Mouse (Mus musculus) heart, embryonic 14.5 days (tissue): Measurements from ENCODE around the gene Brk1. TPM values are rescaled to one million over a fixed set of nuclear protein-coding genes. Genes with fewer than 3 reads are reported as not detected.

Experiments used
- ATAC-seq: fragments of 200-750 bp; cut with Nextera tagmentation; 2 replicates; pipeline ENCODE4 v1.8.0; 2017; ENCODE audit warnings: low read depth, moderate TSS enrichment; ENCODE audit not compliant: insufficient number of reproducible peaks, insufficient read depth, low FRiP score
- H3K27ac ChIP-seq, 2 experiments: fragments of 200-500 bp in 1 of 2; fragments of 300-500 bp in 1 of 2; sonication (generic) in 1 of 2; replicated peaks in 1 of 2; 2 replicates each; pipeline ENCODE4 v1.5.1; 2012 to 2014; ENCODE audit warnings: low read depth in 2 of 2, low read length in 2 of 2, control low read depth in 1 of 2, mild to moderate bottlenecking in 1 of 2, mixed read lengths in 1 of 2; ENCODE audit not compliant: control insufficient read depth in 1 of 2, insufficient read depth in 1 of 2
- H3K27me3 ChIP-seq: fragments of 300-500 bp; sonication (generic); 2 replicates; pipeline ENCODE4 v1.6.1; 2014; ENCODE audit warnings: mild to moderate bottlenecking, low read length, control low read depth; ENCODE audit not compliant: control insufficient read depth, insufficient read depth
- H3K36me3 ChIP-seq: fragments of 300-500 bp; sonication (generic); 2 replicates; pipeline ENCODE4 v1.6.1; 2014; ENCODE audit warnings: mild to moderate bottlenecking, control low read depth, low read length, mixed read lengths; ENCODE audit not compliant: control insufficient read depth, insufficient read depth
- H3K4me1 ChIP-seq, 2 experiments: fragments of 200-500 bp in 1 of 2; fragments of 300-500 bp in 1 of 2; sonication (generic) in 1 of 2; 2 replicates each; pipeline ENCODE4 v1.6.1; 2012 to 2014; ENCODE audit warnings: low read length in 2 of 2, control low read depth in 1 of 2, mixed read lengths in 1 of 2; ENCODE audit not compliant: control insufficient read depth in 2 of 2, insufficient read depth in 2 of 2
- H3K4me2 ChIP-seq: fragments of 300-500 bp; sonication (generic); 2 replicates; pipeline ENCODE4 v1.6.1; 2014; ENCODE audit warnings: mild to moderate bottlenecking, low read length
- H3K4me3 ChIP-seq, 2 experiments: fragments of 200-500 bp in 1 of 2; fragments of 300-500 bp in 1 of 2; sonication (generic) in 1 of 2; 2 replicates each; pipeline ENCODE4 v1.5.1; 2012 to 2014; ENCODE audit warnings: low read length in 2 of 2, mild to moderate bottlenecking in 2 of 2, control low read depth in 1 of 2, low read depth in 1 of 2, moderate library complexity in 1 of 2; ENCODE audit not compliant: control insufficient read depth in 1 of 2, insufficient read depth in 1 of 2
- H3K9ac ChIP-seq: fragments of 300-500 bp; sonication (generic); 2 replicates; pipeline ENCODE4 v1.6.1; 2014; ENCODE audit warnings: mild to moderate bottlenecking, low read length
- H3K9me3 ChIP-seq: fragments of 300-500 bp; sonication (generic); 2 replicates; pipeline ENCODE4 v1.6.1; 2016; ENCODE audit warnings: low read length, control low read depth; ENCODE audit not compliant: control insufficient read depth
- WGBS: fragments of 180-500 bp; shearing (Covaris S2); extraction: QIAGEN DNeasy Blood & Tissue Kit; methylation state at CpG from one replicate; pipeline ENCODE4 v1.1.7; 2014; 5-methylcytosine and 5-hydroxymethylcytosine counted together
- polyA plus RNA-seq: library from polyadenylated mRNA; unstranded; fragments of >200 nt; fragmentation: Nextera tagmentation; extraction: Ambion mirVana; gene quantifications from 2 replicates; pipeline ENCODE4 v1.2.1, GENCODE M21; 2014

Brk1 gene
- polyA plus RNA-seq, 1 experiment from 2014 or later: 197 TPM

- Histone ChIP-seq H3K36me3 (peaks cover 14% of the 10 kb centered on the region), H3K4me2 (peak overlapping the region; percentile 90), H3K4me1 (peaks cover 0 to 13% of the 10 kb centered on the region in 2 experiments; a peak in 3 of 4 replicates), H3K9ac (peak overlapping the region; percentile 93), H3K27me3 (no peaks in the 10 kb centered on the region), H3K9me3 (no peaks in the 10 kb centered on the region), H3K4me3 (peak overlapping the region; percentile 77 to 97), H3K27ac (peak overlapping the region; percentile 58 to 84; a peak in 3 of 4 replicates)
- no peak for ATAC-seq
- 5% methylated on average over 10 of the region's 10 CpGs for WGBS
These were observed 613 bp downstream of the Brk1 start for GRCm38 (mm10) chr6:113605224-113605545.

GRCm38 (mm10) chr6:113608871-113609270, 4.3 kb downstream of the Brk1 start:
- Histone ChIP-seq H3K27ac (no peak overlapping the region), H3K4me2 (no peak overlapping the region), H3K9ac (no peak overlapping the region), H3K27me3 (no peaks in the 10 kb centered on the region), H3K9me3 (no peaks in the 10 kb centered on the region), H3K36me3 (peaks cover 22% of the 10 kb centered on the region), H3K4me3 (no peak overlapping the region), H3K4me1 (peaks cover 5 to 33% of the 10 kb centered on the region in 2 experiments)
- no peak for ATAC-seq
- WGBS: 86% methylated on average over 6 of the region's 6 CpGs

- no peak for ATAC-seq
- H3K4me2 ChIP-seq: no peak overlapping the region
- H3K27me3 ChIP-seq: no peaks in the 10 kb centered on the region
- H3K4me3 ChIP-seq: no peak overlapping the region
- 90% methylated on average over 7 of the region's 7 CpGs for WGBS
- no peak overlapping the region for H3K27ac ChIP-seq
- no peak overlapping the region for H3K9ac ChIP-seq
- H3K9me3 ChIP-seq: no peaks in the 10 kb centered on the region
- H3K4me1 ChIP-seq: peaks cover 5 to 33% of the 10 kb centered on the region in 2 experiments
- peaks cover 26% of the 10 kb centered on the region for H3K36me3 ChIP-seq
These were observed 4.7 kb downstream of the Brk1 start for GRCm38 (mm10) chr6:113609293-113609692.

GRCm38 (mm10) chr6:113612258-113612969, 7.8 kb downstream of the Brk1 start:
- no peaks in the 10 kb centered on the region for H3K9me3 ChIP-seq
- peak overlapping the region; percentile 63 to 85 for H3K27ac ChIP-seq
- peak overlapping the region; percentile 59 for H3K4me2 ChIP-seq
- H3K27me3 ChIP-seq: no peaks in the 10 kb centered on the region
- H3K9ac ChIP-seq: peak overlapping the region; percentile 51; the same call in 1 of the 2 replicates
- 18% methylated on average over 8 of the region's 8 CpGs for WGBS
- H3K36me3 ChIP-seq: peaks cover 52% of the 10 kb centered on the region
- peaks cover 5 to 20% of the 10 kb centered on the region in 2 experiments for H3K4me1 ChIP-seq
- H3K4me3 ChIP-seq: peak overlapping the region in 1 of 2 experiments; percentile 6; a peak in 1 of 4 replicates
- peak; percentile 62 for ATAC-seq

- ATAC-seq: no peak
- Histone ChIP-seq H3K36me3 (peaks cover 52% of the 10 kb centered on the region), H3K4me2 (no peak overlapping the region), H3K9me3 (no peaks in the 10 kb centered on the region), H3K27me3 (no peaks in the 10 kb centered on the region), H3K27ac (no peak overlapping the region), H3K9ac (no peak overlapping the region), H3K4me3 (no peak overlapping the region), H3K4me1 (peaks cover 5 to 20% of the 10 kb centered on the region in 2 experiments)
- 89% methylated on average over 7 of the region's 7 CpGs for WGBS
These were observed 9.6 kb downstream of the Brk1 start for GRCm38 (mm10) chr6:113614152-113614551.

GRCm38 (mm10) chr6:113614997-113615396, 10.4 kb downstream of the Brk1 start:
- Histone ChIP-seq H3K9me3 (no peaks in the 10 kb centered on the region), H3K27me3 (no peaks in the 10 kb centered on the region), H3K36me3 (peaks cover 52% of the 10 kb centered on the region), H3K4me1 (peaks cover 5 to 20% of the 10 kb centered on the region in 2 experiments), H3K27ac (no peak overlapping the region), H3K4me3 (no peak overlapping the region), H3K4me2 (no peak overlapping the region), H3K9ac (no peak overlapping the region)
- ATAC-seq: no peak
- WGBS: 95% methylated on average over 8 of the region's 8 CpGs

GRCm38 (mm10) chr6:113615489-113615888, 10.9 kb downstream of the Brk1 start:
- ATAC-seq: no peak
- no peak overlapping the region for H3K4me3 ChIP-seq
- H3K27me3 ChIP-seq: no peaks in the 10 kb centered on the region
- H3K9ac ChIP-seq: no peak overlapping the region
- H3K9me3 ChIP-seq: no peaks in the 10 kb centered on the region
- no peak overlapping the region for H3K4me2 ChIP-seq
- H3K27ac ChIP-seq: no peak overlapping the region
- peaks cover 5 to 20% of the 10 kb centered on the region in 2 experiments for H3K4me1 ChIP-seq
- 90% methylated on average over 4 of the region's 4 CpGs for WGBS
- peaks cover 48% of the 10 kb centered on the region for H3K36me3 ChIP-seq
